Mouse (Mus musculus) right cerebral cortex, postnatal 14 days (tissue): Measurements from ENCODE around the gene Btnl1.

ENCODE experiments used
- DNase-seq: peaks from one replicate; pipeline ENCODE4 v3.0.0; 2022

The Btnl1 gene

GRCm38 (mm10) chr17:34376847-34377246 lies at the start of gene Btnl1:
Btnl1 (plus strand) TSS chr17:34377132.
- no peak for DNase-seq

DNA sequence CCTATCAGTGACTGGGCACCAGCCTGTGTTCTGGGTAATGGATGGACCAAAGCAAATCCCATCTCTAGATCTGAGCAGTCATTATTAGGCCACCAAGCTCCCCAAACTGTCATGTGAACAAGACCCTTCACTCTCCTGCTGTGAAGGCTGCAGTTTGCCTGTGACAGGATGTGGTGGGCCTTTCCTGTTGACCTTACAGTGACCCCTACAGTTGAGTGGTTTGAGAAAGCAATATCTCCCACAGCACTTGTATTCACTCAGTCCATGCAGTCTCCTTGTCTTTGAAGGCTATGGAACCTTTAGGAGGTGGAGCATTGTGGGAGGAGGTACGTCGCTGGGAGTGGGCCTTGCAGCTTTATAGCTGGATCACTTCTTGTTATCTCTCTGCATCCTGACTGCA lies 47.1 kb upstream of the Btnl1 start:
- no peak for DNase-seq

DNA sequence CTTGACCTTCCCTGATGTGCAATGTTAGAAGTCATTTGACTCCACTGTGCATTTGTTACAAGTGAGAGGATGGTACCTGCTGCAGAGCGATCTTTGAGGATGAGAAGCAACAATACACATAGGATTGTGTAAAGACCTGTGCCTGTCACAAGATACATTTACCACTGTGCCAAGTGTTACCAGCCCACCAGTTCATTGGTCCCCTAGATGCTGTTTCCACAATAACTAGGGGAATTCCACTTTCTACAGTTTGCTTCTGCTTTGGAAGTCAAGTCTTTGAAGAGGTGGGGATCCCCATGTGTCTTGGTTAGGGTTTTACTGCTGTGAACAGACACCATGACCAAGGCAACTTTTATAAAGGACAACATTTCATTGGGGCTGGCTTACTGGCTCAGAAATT lies 45.7 kb upstream of the Btnl1 start:
- no peak for DNase-seq

GRCm38 (mm10) chr17:34340619-34341402 lies 36.1 kb upstream of the Btnl1 start:
- DNase-seq = no peak

- no peak for DNase-seq
These were observed 32.0 kb upstream of the Btnl1 start for GRCm38 (mm10) chr17:34344882-34345281.

DNA sequence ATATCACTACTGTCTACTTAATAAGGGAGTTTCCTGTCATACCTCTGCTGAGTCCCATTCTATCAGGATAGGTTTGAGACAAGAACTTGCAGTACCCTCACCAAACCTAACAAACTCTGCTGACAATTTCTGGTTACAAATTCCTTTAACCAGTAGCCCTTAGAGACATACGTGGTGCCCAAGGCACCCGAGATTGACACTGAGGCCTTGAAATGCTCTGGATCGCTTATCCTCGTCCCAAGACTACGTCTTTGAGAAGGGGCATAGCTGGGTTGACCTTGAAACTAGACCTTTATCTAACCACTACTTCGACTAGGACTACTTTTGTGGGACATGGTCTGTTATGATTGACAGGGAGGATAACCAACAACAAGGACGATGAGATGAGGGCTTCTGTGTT lies 31.4 kb upstream of the Btnl1 start:
- no peak for DNase-seq

- no peak for DNase-seq
These were observed 30.9 kb upstream of the Btnl1 start for GRCm38 (mm10) chr17:34346041-34346440.

GRCm38 (mm10) chr17:34347606-34348308 lies 29.2 kb upstream of the Btnl1 start:
- peak; percentile 33 for DNase-seq

- DNase-seq = peak; percentile 83
These were observed 27.5 kb upstream of the Btnl1 start for GRCm38 (mm10) chr17:34349429-34349828.

- DNase-seq = no peak
These were observed 22.4 kb upstream of the Btnl1 start, which contains the start of gene Btnl2 for GRCm38 (mm10) chr17:34354539-34354938. Btnl2 (plus strand) TSS chr17:34354822.

GRCm38 (mm10) chr17:34354940-34355339 lies 22.0 kb upstream of the Btnl1 start:
- DNase-seq = no peak

- DNase-seq = no peak
These were observed 13.9 kb upstream of the Btnl1 start for GRCm38 (mm10) chr17:34362954-34363546.

DNA sequence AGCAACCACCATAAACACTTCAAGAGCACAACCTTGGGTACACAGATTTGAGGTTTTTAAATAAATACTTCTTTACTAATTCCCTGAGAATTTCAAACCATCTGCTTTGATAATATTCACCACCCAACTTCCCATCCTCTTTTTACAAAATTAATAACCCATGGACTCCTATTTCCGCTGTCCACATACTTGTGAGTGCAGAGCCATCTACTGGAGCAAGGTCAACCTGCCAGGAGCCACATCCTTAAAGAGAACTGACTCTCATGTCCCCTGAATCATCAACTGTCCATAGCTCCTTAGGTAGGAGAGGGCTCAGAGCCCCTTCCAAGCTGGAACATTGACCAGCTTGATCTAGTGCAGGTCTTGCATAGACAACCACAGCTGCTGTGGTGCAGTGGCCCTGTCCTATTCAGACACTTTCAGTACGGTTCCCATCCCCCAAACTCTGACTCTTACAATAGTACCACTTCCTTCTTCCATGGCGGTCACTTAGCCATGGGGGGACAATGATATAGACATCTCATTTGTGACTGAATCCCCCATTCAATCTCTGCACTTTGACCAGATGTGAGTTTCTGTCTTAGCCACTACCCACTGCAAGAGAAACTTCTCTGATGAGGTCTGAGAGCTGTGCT lies 13.1 kb upstream of the Btnl1 start:
- DNase-seq = no peak

GRCm38 (mm10) chr17:34365031-34365430 lies 11.9 kb upstream of the Btnl1 start:
- no peak for DNase-seq

- no peak for DNase-seq
These were observed 6.4 kb upstream of the Btnl1 start for GRCm38 (mm10) chr17:34370563-34370962.

DNA sequence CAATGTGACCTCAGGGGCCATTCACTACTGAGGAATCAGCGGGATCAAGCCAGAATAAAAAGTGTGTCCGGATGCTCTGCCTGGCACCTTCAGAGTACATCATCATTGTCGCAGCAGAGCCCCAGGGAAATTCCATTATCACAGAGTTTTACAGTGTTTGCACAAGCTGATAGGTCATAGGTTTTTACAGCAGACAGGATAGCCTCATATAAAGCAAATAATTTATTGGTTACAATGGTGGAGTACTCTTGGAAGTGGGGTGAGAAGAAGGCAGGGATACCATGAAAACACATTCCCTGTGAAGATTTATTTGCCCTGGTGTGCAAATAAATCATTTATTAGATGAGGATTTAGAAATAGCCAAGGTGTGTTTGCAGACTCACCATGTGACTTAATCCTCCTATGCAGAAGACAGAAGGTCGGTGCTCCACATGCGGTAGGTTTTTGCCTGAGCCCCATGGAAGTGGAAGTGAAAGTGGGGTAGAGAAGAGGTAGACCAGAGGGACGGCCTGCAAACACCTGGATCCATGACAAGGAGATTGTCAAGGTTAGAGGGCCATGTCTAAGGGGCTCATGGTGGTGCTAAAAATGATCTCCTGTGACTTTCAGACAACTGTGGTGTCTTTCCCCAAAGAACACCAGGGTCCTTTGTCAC lies 3.8 kb upstream of the Btnl1 start:
- DNase-seq = no peak

- DNase-seq = no peak
These were observed 698 bp downstream of the Btnl1 start for GRCm38 (mm10) chr17:34377450-34378209.

- no peak for DNase-seq
These were observed 1.8 kb downstream of the Btnl1 start for GRCm38 (mm10) chr17:34378716-34379115.

DNA sequence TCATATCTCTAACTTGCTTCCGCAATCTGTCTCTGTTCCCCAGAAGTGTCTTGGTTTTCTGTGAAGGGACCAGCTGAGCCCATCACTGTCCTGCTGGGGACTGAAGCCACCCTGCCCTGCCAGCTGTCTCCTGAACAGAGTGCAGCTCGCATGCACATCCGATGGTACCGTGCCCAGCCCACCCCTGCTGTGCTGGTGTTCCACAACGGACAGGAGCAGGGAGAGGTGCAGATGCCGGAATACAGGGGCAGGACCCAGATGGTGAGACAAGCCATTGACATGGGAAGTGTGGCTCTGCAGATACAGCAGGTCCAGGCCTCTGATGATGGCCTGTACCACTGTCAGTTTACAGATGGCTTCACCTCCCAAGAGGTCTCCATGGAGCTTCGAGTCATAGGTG lies 2.5 kb downstream of the Btnl1 start:
- DNase-seq = no peak

DNA sequence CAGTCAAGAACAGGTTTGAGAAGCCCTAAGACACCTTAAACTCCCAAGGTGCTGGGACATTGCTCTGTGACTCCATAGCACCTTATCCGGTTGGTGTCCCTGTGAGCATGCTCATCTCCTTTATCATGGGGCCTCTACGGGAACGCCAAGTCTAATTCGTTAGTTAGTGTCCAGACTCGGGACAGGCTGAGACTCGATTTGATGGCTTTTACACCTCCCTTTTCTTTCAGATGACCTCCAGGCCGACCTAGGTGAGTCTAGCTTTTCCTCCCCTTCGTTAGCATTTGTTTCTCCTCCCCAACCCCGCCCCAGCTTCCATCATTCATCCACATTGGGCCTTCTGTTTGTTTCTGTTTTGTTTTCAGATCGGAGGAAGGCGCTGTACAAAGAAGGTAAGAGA lies 4.9 kb downstream of the Btnl1 start:
- DNase-seq = no peak

DNA sequence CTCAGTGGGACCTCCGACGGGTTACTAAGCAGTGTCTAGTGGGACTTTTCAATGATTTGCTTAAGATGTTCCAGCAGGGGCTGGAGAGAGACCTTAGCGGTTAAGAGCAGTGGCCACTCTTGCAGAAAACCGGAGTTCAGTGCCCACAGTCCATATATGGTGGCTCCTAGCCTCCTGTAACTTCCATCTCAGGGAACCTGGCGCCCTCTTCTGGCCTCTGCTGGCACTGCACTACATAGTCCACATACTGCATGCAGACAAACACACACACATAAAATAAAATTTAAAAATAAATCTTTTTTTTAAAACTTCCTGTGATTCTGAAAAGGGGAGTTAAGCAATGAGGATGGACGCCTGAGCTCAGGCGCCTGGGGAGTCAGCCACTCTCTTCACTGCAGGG lies 6.3 kb downstream of the Btnl1 start:
- DNase-seq = no peak

- no peak for DNase-seq
These were observed 7.8 kb downstream of the Btnl1 start for GRCm38 (mm10) chr17:34384699-34385098.
